Mouse (Mus musculus) Patski (cell line): Measurements from ENCODE around the gene Gngt2. TPM values are rescaled to one million over a fixed set of nuclear protein-coding genes. Genes with fewer than 3 reads are reported as not detected.

Source experiments
- ATAC-seq: fragments of 100-300 bp; one replicate; pipeline ENCODE4 v1.8.0; 2021
- CTCF ChIA-PET: fragments of 350-600 bp; sonication (Branson Sonifier 250); formaldehyde crosslinking; loops from one replicate; lab custom pipeline; 2022; ENCODE audit warnings: inconsistent platforms; lab: Charles Lee
- POLR2A ChIA-PET: fragments of 350-600 bp; sonication (Branson Sonifier 250); formaldehyde crosslinking; loops from one replicate; lab custom pipeline; 2022; ENCODE audit warnings: antibody characterized with exemption, inconsistent platforms; lab: Charles Lee
- DNase-seq: peaks from one replicate; pipeline ENCODE4 v3.0.0-alpha.2; 2011; ENCODE audit warnings: low read depth, low spot score
- H3K27me3 ChIP-seq: fragments of 371-371 bp; one replicate; pipeline ENCODE4 v1.5.1; 2021
- CTCF ChIP-seq: fragments of 100-300 bp; IDR thresholded peaks from one replicate; pipeline ENCODE4 v1.5.1; 2021
- in situ Hi-C: fragments of 300-500 bp; cut with MboI; formaldehyde crosslinking; loops from 3 replicates; pipeline ENCODE4 v1.11.1; 2018; ENCODE audit warnings: low pct_unique_long_range_greater_than_20kb, mixed read lengths
- polyA plus RNA-seq: library from polyadenylated mRNA; unstranded; gene quantifications from one replicate; pipeline ENCODE4 v1.2.3, GENCODE M21; 2021

Gene Gngt2
- not detected for polyA plus RNA-seq

DNA sequence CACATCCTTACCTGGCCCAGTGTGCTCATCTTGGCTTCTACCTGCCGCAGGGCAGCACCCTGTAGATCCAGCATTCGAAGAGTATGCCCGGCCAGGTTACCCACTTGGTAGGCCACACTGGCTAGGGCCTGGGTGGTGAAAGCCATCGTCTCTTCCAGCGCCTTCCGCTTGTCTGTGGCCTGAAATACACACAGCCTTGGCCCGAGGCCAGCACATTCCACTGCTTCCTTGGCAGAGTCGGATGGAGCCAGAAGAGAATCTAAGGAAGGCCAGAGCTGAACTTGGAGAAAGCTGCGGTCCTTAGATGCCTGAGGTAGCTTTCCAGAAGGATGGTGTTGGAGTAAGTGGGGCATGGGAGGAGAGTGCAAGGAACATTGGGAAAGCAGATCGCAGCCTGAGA lies at the start of gene Gngt2:
Gene Gngt2, plus strand, starts transcription at position 158 of the 400 bp plus-strand sequence.
- in situ Hi-C loops = no loop called here
- ATAC-seq (peak; percentile 5), DNase-seq (peak; percentile 15)
- POLR2A ChIA-PET = no interaction called here
- CTCF ChIA-PET = interaction anchor here (0.6 kb wide), 1 partner anchor 9 kb away, joined by 3 read pairs; no protein-coding TSS in a partner anchor
- H3K27me3 ChIP-seq = no peaks in the 10 kb centered on the region
- TF ChIP-seq CTCF = no peak

DNA sequence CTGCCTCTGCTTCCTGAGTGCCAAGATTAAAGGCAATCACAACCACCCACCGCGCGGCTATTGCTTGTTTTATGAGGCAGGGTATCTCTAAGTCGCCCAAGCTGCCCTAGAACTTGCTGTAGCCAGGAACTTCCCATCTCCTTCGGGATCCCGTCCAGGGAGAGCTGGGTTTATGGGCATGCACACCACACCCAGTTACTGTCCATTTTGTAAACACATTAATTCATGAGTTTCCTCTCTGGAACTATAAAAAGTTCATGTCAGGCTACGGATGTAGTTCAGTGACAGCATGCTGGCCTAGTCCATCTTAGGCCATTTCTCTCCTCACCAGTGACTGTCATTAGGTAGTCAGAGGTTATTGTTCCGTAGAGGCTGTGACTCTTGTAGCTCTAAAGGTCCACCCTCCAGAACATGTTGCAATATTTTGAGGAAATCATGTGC lies 47.5 kb upstream of the Gngt2 start:
- ATAC-seq (no peak), DNase-seq (no peak)
- in situ Hi-C loops = no loop called here
- TF ChIP-seq CTCF = no peak
- no peaks in the 10 kb centered on the region for H3K27me3 ChIP-seq
- POLR2A ChIA-PET = no interaction called here
- CTCF ChIA-PET = no interaction called here

DNA sequence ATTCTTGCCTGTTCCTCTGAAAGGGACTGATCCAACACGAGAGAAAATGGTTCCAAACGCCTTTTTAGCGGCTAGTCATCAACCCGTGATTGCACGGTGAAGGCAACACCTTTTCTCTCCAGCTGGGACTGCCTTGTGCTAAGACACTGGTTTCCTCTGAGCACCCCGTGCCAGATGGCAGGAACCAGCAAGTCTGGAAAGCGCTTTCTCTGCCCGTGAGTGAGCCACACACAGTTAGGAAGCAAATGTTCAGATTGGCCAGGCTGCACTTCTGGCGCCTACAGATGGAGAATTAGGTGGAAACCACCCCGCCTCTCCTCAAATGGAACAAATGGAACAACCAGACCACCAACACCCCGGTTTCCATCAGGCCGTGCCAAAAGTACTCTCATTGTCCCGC lies 45.2 kb upstream of the Gngt2 start:
- no peak for ATAC-seq
- ChIA-PET CTCF (interaction anchor here (1.2 kb wide), 1 partner anchor 14 kb away, joined by 3 read pairs; no protein-coding TSS in a partner anchor), POLR2A (interaction anchor here (0.6 kb wide), 1 partner anchor 52 kb away, joined by 3 read pairs; no protein-coding TSS in a partner anchor)
- DNase-seq = no peak
- no peak for TF ChIP-seq CTCF
- in situ Hi-C loops = no loop called here
- H3K27me3 ChIP-seq = no peaks in the 10 kb centered on the region

DNA sequence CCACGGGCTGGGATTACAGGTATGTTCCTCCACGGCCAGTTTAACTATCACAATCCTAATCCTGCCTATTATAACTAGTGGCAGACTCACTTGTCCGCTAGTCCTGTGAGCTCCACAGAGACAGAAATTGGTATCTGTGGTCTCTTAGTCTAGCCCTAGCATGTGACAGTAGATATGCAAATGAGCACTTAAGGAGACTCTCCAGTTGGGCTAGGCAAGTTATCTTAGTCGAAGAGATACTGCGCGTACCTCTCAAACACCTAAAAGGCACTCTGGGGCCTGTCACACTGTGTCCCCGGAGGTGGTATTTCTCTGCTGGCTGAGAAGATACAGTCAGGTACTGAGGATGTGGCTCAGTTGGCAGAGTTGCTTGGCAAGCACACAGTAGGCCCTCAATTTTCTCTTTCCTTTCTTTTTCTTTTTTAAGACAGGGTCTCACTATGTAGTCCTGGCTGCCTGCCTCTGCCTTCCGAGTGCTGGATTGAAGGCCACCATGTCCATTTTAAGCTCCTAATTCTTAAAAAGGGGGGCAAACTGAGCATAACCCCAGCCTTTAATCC lies 44.0 kb upstream of the Gngt2 start:
- ATAC-seq (no peak), DNase-seq (no peak)
- no peak for TF ChIP-seq CTCF
- ChIA-PET POLR2A (no interaction called here), CTCF (no interaction called here)
- in situ Hi-C loops = no loop called here
- H3K27me3 ChIP-seq = no peaks in the 10 kb centered on the region

DNA sequence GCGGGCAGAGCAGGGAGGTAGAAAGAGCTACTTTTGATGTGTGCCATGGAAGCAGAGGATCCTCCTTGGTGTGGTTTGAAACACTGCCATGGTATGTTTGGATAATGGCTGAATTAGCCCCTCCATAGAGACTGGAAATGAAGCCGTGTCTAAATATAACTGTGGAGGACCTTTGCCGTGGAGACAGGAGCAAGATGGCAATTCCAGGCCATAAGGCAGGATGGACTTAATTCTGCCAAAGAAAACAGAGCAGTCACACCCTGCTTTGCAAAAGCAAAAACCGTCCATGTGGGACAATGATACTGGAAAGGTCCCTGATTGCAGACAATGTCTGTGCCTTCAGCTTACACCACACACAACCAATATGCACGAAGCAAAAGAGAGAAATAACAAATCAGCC lies 42.8 kb upstream of the Gngt2 start:
- TF ChIP-seq CTCF = no peak
- ChIA-PET POLR2A (no interaction called here), CTCF (interaction anchor here (1.4 kb wide), 1 partner anchor 43 kb away, joined by 3 read pairs; no protein-coding TSS in a partner anchor)
- in situ Hi-C loops = no loop called here
- no peak for DNase-seq
- no peaks in the 10 kb centered on the region for H3K27me3 ChIP-seq
- no peak for ATAC-seq

DNA sequence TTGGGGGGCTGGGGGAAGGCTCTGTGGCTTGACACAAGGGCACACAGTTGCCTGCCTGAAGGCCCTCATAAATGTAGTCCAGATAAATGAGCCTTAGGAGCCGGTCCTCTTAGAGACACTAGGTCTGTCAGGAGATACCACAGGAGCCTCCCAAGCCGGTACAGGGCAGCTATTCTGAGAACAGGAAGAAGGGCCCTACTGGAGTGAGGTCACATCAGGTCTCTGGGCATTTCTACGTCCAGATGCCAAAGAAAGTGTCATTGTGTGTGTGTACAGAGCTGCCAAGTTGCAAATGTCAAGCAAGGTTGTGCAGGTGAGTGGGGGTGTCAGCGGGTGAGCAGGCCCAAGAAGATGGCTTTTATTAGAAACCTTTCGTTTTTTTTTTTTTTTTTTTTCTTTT lies 41.4 kb upstream of the Gngt2 start:
- CTCF ChIA-PET = no interaction called here
- in situ Hi-C loops = no loop called here
- ATAC-seq (no peak), DNase-seq (no peak)
- no peaks in the 10 kb centered on the region for H3K27me3 ChIP-seq
- POLR2A ChIA-PET = no interaction called here
- TF ChIP-seq CTCF = no peak

DNA sequence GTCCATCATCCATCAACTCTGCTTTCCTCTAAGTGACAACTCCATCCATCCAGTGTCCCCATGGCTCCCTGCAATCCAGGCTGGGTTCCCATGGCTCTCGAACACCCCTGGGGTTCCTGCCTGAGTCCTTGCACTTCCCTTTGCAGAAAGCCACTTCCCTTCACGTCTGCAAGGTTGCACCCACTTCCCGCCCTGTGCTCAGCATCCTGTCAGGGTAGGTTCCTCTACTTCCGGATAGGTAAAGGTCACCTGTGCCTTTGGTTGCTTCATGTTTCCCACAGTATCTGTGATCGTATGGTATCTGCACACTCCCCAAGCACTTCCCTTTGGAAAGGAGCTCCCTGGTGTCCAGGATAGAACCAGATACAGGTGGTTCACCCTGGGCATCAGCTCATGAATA lies 32.0 kb upstream of the Gngt2 start:
- CTCF ChIA-PET = interaction anchor here (0.6 to 1.2 kb wide), 2 partner anchors 22 to 767 kb away, joined by 3 read pairs; no protein-coding TSS in a partner anchor
- POLR2A ChIA-PET = interaction anchor here (1.2 kb wide), 1 partner anchor 27 kb away, joined by 3 read pairs; no protein-coding TSS in a partner anchor
- no peak for ATAC-seq
- DNase-seq = no peak
- in situ Hi-C loops = no loop called here
- no peaks in the 10 kb centered on the region for H3K27me3 ChIP-seq
- TF ChIP-seq CTCF = no peak

DNA sequence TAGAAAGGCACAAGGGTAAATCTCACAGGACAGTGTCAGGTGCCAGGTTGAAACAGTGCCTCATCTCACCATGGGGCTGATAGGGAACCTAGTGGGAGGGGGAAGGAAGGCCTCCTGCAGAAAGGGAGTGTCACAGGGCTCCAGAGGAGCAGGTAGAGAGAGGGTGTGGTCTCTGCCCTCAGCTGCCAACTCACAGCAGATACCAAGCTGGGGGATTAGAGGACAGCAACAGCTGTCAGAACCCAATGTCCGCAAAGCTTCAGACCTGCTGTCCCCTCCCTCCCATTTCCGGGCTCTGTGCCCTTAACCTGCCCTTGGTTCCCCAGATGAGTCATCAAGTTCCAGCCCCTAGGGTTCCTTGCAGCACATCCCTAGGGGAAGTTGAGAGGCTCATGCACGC lies 31.5 kb upstream of the Gngt2 start:
- in situ Hi-C loops = no loop called here
- ChIA-PET POLR2A (no interaction called here), CTCF (interaction anchor here (0.6 kb wide), 1 partner anchor 766 kb away, joined by 3 read pairs; no protein-coding TSS in a partner anchor)
- H3K27me3 ChIP-seq = no peaks in the 10 kb centered on the region
- ATAC-seq = no peak
- no peak for TF ChIP-seq CTCF
- DNase-seq = no peak

DNA sequence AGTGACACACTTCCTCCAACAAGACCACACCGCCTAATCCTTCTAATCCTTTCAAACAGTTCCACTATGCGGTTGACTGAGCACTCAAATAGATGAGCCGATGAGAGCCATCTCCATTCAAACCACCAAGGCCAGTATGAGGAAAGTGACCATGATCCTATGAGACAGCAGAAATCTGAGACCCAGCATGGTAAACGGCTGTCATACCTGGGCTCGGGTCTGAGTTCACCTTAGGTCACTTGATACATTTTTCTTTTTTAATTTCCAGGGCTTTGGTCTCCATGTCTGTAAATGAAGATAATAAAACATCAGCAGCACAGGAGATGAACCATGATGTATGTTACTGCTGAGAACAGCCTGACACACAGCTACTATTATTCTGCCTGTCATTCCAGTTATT lies 29.1 kb upstream of the Gngt2 start:
- POLR2A ChIA-PET = no interaction called here
- DNase-seq = no peak
- no peak for TF ChIP-seq CTCF

DNA sequence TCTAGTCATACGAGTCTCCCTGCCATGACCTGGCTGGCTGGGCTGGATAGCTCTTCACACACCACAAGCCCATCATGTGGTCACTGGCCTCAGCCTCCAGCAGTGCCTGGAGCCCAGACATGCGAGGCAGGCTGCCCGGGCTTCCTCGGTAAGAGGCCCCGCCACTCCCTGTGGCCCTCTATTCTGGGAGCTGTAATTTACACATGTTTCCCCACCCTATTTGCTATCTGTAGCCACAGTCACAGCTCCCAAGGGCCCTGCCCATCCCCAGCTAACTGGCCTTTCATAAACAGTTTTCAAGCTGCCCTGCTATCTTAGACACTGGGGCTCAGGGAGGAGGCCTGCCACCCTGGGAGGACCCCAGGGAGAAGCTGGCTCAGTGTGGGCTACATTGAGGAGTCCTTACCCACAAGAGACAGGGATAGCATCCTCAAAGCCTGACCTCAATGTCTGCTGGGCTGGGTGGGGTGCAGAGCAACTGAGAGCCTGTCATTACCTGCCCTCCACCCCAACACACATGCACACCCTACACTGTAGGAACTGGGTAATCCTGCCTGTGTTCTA lies 28.5 kb upstream of the Gngt2 start:
- ATAC-seq = no peak
- TF ChIP-seq CTCF = no peak
- ChIA-PET CTCF (no interaction called here), POLR2A (no interaction called here)
- no peaks in the 10 kb centered on the region for H3K27me3 ChIP-seq
- in situ Hi-C loops = no loop called here
- no peak for DNase-seq

More for the DNA sequence above, 29.1 kb upstream of the Gngt2 start:
- in situ Hi-C loops = no loop called here
- CTCF ChIA-PET = no interaction called here
- ATAC-seq = no peak
- H3K27me3 ChIP-seq = no peaks in the 10 kb centered on the region

DNA sequence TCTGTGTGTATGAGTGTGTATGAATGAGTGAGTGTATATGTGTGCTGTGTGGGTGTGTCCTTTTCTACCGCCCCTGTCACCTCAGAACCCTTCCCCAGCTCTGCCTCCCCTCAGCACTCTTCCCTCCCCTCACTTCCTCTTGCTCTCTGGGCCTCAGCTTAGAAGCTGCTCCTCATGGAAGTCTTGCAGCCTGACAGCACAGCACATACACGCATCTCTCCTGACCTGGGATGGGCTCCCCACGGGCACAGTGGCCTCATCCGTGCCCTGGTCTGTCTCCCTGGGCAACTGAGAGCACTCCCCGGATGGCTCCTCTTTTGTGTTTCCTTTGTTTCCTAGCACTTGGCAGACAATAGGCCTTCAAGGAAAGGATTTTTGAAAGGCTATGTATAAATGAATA lies 27.4 kb upstream of the Gngt2 start:
- no peak for TF ChIP-seq CTCF
- in situ Hi-C loops = no loop called here
- DNase-seq (no peak), ATAC-seq (no peak)
- ChIA-PET CTCF (no interaction called here), POLR2A (no interaction called here)
- no peaks in the 10 kb centered on the region for H3K27me3 ChIP-seq
